ENCODE assay signal across 9 mouse cellular contexts in genomic region chr6:108700638-108701343, GRCm38 (mm10). TPM values are rescaled to one million over a fixed set of nuclear protein-coding genes. Genes with fewer than 3 reads are reported as not detected.
DNase-seq lines count a peak whose midpoint lies in the region; ATAC-seq and TF ChIP-seq lines count a peak whose summit lies in the region.
"Had no signal": no experiment of that assay in that cellular context is flagged by ENCODE, and none has a peak within 500 bp of the region (broad histone marks: within the 10 kb centered on the region; RNA-seq: fewer than 3 reads in every experiment).

No protein-coding gene starts in this region.

- peak overlapping the region; percentile 45 for H3K4me2 ChIP-seq in kidney, embryonic 16.5 days (replicated peaks; ENCODE audit: low read depth, low read length)
- H3K4me2 ChIP-seq in embryonic facial prominence, embryonic 13.5 days: peak overlapping the region; percentile 43
- peak overlapping the region; percentile 35 for H3K4me2 ChIP-seq in midbrain, postnatal 0 days (ENCODE audit: low read depth, low read length, poor library complexity, severe bottlenecking)

- peak; percentile 28; the same call in 1 of the 2 replicates for ATAC-seq in kidney, embryonic 16.5 days (ENCODE audit: low FRiP score, low TSS enrichment)
- no peak for ATAC-seq in embryonic facial prominence, embryonic 13.5 days (ENCODE audit: insufficient number of reproducible peaks, insufficient read depth, low FRiP score, low TSS enrichment, low read depth)
- ATAC-seq in midbrain, postnatal 0 days (ENCODE audit: low FRiP score): peak; percentile 53; the same call in 1 of the 2 replicates

- H3K27ac ChIP-seq in kidney, embryonic 16.5 days (ENCODE audit: low read length): no peak overlapping the region
- no peak overlapping the region for H3K27ac ChIP-seq in embryonic facial prominence, embryonic 13.5 days
- peak overlapping the region; percentile 84 for H3K27ac ChIP-seq in layer of hippocampus, adult 2 months
- no peak overlapping the region for H3K27ac ChIP-seq in midbrain, postnatal 0 days (ENCODE audit: low read depth, low read length)

- TF ChIP-seq CTCF in layer of hippocampus, adult 2 months (conservative IDR thresholded peaks at IDR 0.05): no peak
- no peak for TF ChIP-seq CTCF in midbrain, postnatal 0 days (IDR thresholded peaks at IDR 0.05)

- H3K9me3 ChIP-seq in kidney, embryonic 16.5 days (ENCODE audit: low read length): no peaks in the 10 kb centered on the region
- no peaks in the 10 kb centered on the region for H3K9me3 ChIP-seq in embryonic facial prominence, embryonic 13.5 days
- H3K9me3 ChIP-seq in midbrain, postnatal 0 days (ENCODE audit: low read length): no peaks in the 10 kb centered on the region

- WGBS in kidney, embryonic 16.5 days: 18% methylated on average over 17 of the region's 17 CpGs
- WGBS in embryonic facial prominence, embryonic 13.5 days: 25% methylated on average over 17 of the region's 17 CpGs
- WGBS in midbrain, postnatal 0 days: 17% methylated on average over 17 of the region's 17 CpGs

- H3K9ac ChIP-seq in kidney, embryonic 16.5 days (replicated peaks; ENCODE audit: low read length): peak overlapping the region; percentile 55
- H3K9ac ChIP-seq in embryonic facial prominence, embryonic 13.5 days: 0 out of 2 replicates have a peak overlapping the region, but pooled peaks have one; percentile 40
- H3K9ac ChIP-seq in midbrain, postnatal 0 days (replicated peaks; ENCODE audit: low read length, poor library complexity, severe bottlenecking): no peak overlapping the region

- H3K36me3 ChIP-seq in kidney, embryonic 16.5 days (ENCODE audit: insufficient read depth, low read length): no peaks in the 10 kb centered on the region
- no peaks in the 10 kb centered on the region for H3K36me3 ChIP-seq in embryonic facial prominence, embryonic 13.5 days
- H3K36me3 ChIP-seq in midbrain, postnatal 0 days (ENCODE audit: insufficient read depth, low read length): no peaks in the 10 kb centered on the region

- H3K4me3 ChIP-seq in kidney, embryonic 16.5 days (ENCODE audit: low read length): peak overlapping the region; percentile 10; the same call in 1 of the 2 replicates
- H3K4me3 ChIP-seq in embryonic facial prominence, embryonic 13.5 days: peak overlapping the region; percentile 7; the same call in 1 of the 2 replicates
- peak overlapping the region; percentile 8; the same call in 1 of the 2 replicates for H3K4me3 ChIP-seq in layer of hippocampus, adult 2 months
- H3K4me3 ChIP-seq in midbrain, postnatal 0 days (ENCODE audit: low read depth, low read length): no peak overlapping the region

- H3K4me1 ChIP-seq in kidney, embryonic 16.5 days (ENCODE audit: insufficient read depth, low read length): peaks cover 8% of the 10 kb centered on the region; the same call in 1 of the 2 replicates
- H3K4me1 ChIP-seq in embryonic facial prominence, embryonic 13.5 days: peaks cover 8% of the 10 kb centered on the region
- no peaks in the 10 kb centered on the region for H3K4me1 ChIP-seq in midbrain, postnatal 0 days (ENCODE audit: insufficient read depth, low read length)

- H3K27me3 ChIP-seq in kidney, embryonic 16.5 days (ENCODE audit: insufficient read depth, low read length): no peaks in the 10 kb centered on the region
- no peaks in the 10 kb centered on the region for H3K27me3 ChIP-seq in embryonic facial prominence, embryonic 13.5 days
- no peaks in the 10 kb centered on the region for H3K27me3 ChIP-seq in midbrain, postnatal 0 days (ENCODE audit: insufficient read depth, low read length)

- no peak for DNase-seq in kidney, postnatal 25 days
- DNase-seq in layer of hippocampus, adult 2 months (ENCODE audit: low spot score in 2 of 2): peak; percentile 49 to 57
- peak; percentile 46 for DNase-seq in midbrain, postnatal 0 days (ENCODE audit: low spot score)
- DNase-seq in natural killer cell, adult 2 months (ENCODE audit: low spot score in 2 of 2): no peak
- DNase-seq in spleen, adult 18-20 months: no peak
- DNase-seq in thymus, postnatal 36 days: no peak
- DNase-seq: kidney, adult 8-10 months had no signal

RNA-seq across cellular contexts. Expression of gene Bhlhe40, which starts 40.4 kb away (rescaled TPM):
- polyA plus RNA-seq in kidney, embryonic 16.5 days (2015; fragmentation: Nextera tagmentation; extraction: Ambion mirVana): 16.8 and 18.5 TPM in 2 replicates
- 6.2 and 7.7 TPM in 2 replicates for polyA plus RNA-seq in embryonic facial prominence, embryonic 13.5 days (2015; fragmentation: Nextera tagmentation; extraction: Ambion mirVana)
- 100 to 1,000 TPM in 1 of 2 experiments, 10 to 100 TPM in 1; 99.6 to 108 TPM for total RNA-seq in layer of hippocampus, adult 2 months (2021)
- total RNA-seq in midbrain, postnatal 0 days (2014; rRNA removed): 8.8 and 10.8 TPM in 2 replicates
- 5.9 and 7.9 TPM in 2 replicates for polyA plus RNA-seq in midbrain, postnatal 0 days (2015; fragmentation: Nextera tagmentation; extraction: Ambion mirVana)

Comparison
In these comparisons a context has a peak if more than half of its experiments do, and no peak if none do; other contexts are left out.
1. DNase-seq: peak in layer of hippocampus, adult 2 months (2 of 2) and midbrain, postnatal 0 days (single experiment); none in kidney, postnatal 25 days (0 of 2), natural killer cell, adult 2 months (0 of 2), spleen, adult 18-20 months (0 of 2) and thymus, postnatal 36 days (0 of 2).
2. Peak in every context shown above with its lines, with median percentiles within 50 percentile points of each other: H3K4me2 ChIP-seq.